Mouse (Mus musculus) E14TG2a.4 (cell line): ENCODE measurements around the gene 4931414P19Rik.

Experiments used
- CTCF ChIP-seq: conservative IDR thresholded peaks from 2 replicates; pipeline ENCODE4 v1.5.1; 2014; ENCODE audit warnings: low read length
- NANOG ChIP-seq: IDR thresholded peaks from 2 replicates; pipeline ENCODE4 v1.6.1; 2014; ENCODE audit warnings: borderline replicate concordance, low read length, mixed read lengths
- POU5F1 ChIP-seq: IDR thresholded peaks from 2 replicates; pipeline ENCODE4 v1.6.1; 2014; ENCODE audit warnings: low read length, borderline replicate concordance

DNA sequence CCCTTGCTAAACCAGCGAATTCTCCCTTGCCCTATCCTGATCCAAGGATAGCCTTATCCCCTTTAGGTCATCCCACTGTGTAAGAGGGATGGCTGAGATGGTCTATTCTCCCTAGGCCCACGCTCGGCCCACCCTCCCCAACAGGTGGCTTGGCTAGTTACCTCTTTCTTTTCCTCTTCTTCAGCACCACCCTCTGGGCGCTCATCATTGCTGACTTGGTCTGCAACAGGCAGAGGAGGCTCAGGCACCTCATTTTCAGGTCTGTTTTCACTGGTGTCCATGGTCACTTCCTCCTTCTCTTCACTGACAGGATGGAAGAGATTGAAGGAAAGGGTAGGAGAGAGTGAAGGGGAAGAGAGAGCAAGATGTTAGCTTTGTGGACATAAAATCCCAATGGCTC lies 45.8 kb upstream of the 4931414P19Rik start:
- TF ChIP-seq CTCF, result no peak
- no peak for TF ChIP-seq NANOG
- TF ChIP-seq POU5F1, result no peak
